Mouse (Mus musculus): ENCODE measurements at regions not wholly inside any gene's neighbourhood (a gene's known extent, or its start where the extent isn't known, plus 50 kb on each side); places are given as distances from the start of the nearest gene placed in this dataset.

DNA sequence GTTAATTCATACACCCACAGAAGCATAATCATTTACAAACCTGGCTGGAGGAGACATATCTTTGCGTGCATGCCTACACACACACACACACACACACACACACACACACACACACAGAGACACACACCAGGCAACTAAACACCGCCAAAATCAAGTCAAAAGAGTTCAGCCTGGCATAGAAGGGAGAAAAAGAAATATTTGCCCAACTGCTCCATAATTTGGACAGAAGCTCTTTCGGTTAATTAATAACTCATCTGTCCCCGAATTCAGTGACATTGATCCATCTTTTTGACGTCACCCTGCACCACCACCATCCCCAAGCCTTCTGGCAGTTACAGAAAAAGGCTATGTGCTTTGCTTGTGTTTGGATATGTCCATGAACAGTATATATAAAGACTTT is 444.9 kb downstream of the Tshz3 start:
- no peaks in the 10 kb centered on the region for H3K27me3 ChIP-seq (ENCODE audit: control insufficient read depth, insufficient read depth, low read length)
- peak; percentile 97 for DNase-seq (ENCODE audit: extremely low read depth, low read depth, low spot score)
- H3K4me3 ChIP-seq (ENCODE audit: insufficient read depth, low read depth, low read length) = no peak overlapping the region
- peak overlapping the region; percentile 75 for H3K27ac ChIP-seq (replicated peaks; ENCODE audit: insufficient read depth, low read depth, low read length)
- 24% methylated on average over 5 of the region's 5 CpGs for WGBS
- H3K4me1 ChIP-seq (ENCODE audit: control insufficient read depth, insufficient read depth, low read length) = peaks cover 8% of the 10 kb centered on the region; the same call in 1 of the 2 replicates
- TF ChIP-seq CTCF (IDR thresholded peaks at IDR 0.05; ENCODE audit: low read depth, low read length) = no peak
- TF ChIP-seq POLR2A (IDR thresholded peaks at IDR 0.05; ENCODE audit: extremely low read depth, insufficient read depth, low read length) = no peak
- H3K36me3 ChIP-seq (ENCODE audit: control insufficient read depth, insufficient read depth, low read length) = no peaks in the 10 kb centered on the region
- H3K9ac ChIP-seq (ENCODE audit: low read depth, low read length) = no peak overlapping the region
- H3K79me2 ChIP-seq (ENCODE audit: control insufficient read depth, insufficient read depth, low read length) = no peaks in the 10 kb centered on the region

GRCm38 (mm10) chr7:37144303-37144702 is 446.4 kb downstream of the Tshz3 start:
- Histone ChIP-seq H3K9ac (ENCODE audit: low read depth, low read length) (no peak overlapping the region), H3K27ac (replicated peaks; ENCODE audit: insufficient read depth, low read depth, low read length) (no peak overlapping the region), H3K79me2 (ENCODE audit: control insufficient read depth, insufficient read depth, low read length) (no peaks in the 10 kb centered on the region), H3K4me3 (ENCODE audit: insufficient read depth, low read depth, low read length) (no peak overlapping the region), H3K36me3 (ENCODE audit: control insufficient read depth, insufficient read depth, low read length) (no peaks in the 10 kb centered on the region), H3K27me3 (ENCODE audit: control insufficient read depth, insufficient read depth, low read length) (no peaks in the 10 kb centered on the region), H3K4me1 (ENCODE audit: control insufficient read depth, insufficient read depth, low read length) (peaks cover 8% of the 10 kb centered on the region; the same call in 1 of the 2 replicates)
- peak; percentile 50 for DNase-seq (ENCODE audit: extremely low read depth, low read depth, low spot score)
- TF ChIP-seq CTCF (IDR thresholded peaks at IDR 0.05; ENCODE audit: low read depth, low read length) (no peak), POLR2A (IDR thresholded peaks at IDR 0.05; ENCODE audit: extremely low read depth, insufficient read depth, low read length) (no peak)
- WGBS = 52% methylated on average over 6 of the region's 6 CpGs

DNA sequence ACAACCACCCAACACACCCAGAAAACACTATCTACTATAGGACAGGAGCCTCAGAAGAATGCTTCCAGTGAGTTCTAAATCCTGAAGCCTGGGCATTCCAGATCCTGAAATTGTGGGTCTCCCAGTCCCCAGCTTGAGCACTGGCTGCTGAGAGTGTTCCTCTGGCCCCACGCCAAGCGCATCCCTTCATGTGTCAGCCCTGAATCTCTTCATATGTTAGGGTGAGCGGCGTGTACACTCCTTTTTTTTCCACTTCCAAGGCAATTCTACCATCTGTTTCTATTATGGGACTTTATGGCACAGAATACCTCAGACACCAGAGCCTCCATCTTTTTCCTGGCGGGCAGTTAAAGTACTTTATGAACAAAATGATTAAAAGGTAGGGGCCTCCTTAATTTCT is 451.8 kb downstream of the Tshz3 start:
- TF ChIP-seq POLR2A (IDR thresholded peaks at IDR 0.05; ENCODE audit: extremely low read depth, insufficient read depth, low read length) = no peak
- no peak for TF ChIP-seq CTCF (IDR thresholded peaks at IDR 0.05; ENCODE audit: low read depth, low read length)
- Histone ChIP-seq H3K4me3 (ENCODE audit: insufficient read depth, low read depth, low read length) (no peak overlapping the region), H3K27me3 (ENCODE audit: control insufficient read depth, insufficient read depth, low read length) (no peaks in the 10 kb centered on the region), H3K27ac (replicated peaks; ENCODE audit: insufficient read depth, low read depth, low read length) (no peak overlapping the region), H3K9ac (ENCODE audit: low read depth, low read length) (no peak overlapping the region), H3K4me1 (ENCODE audit: control insufficient read depth, insufficient read depth, low read length) (no peaks in the 10 kb centered on the region), H3K36me3 (ENCODE audit: control insufficient read depth, insufficient read depth, low read length) (no peaks in the 10 kb centered on the region), H3K79me2 (ENCODE audit: control insufficient read depth, insufficient read depth, low read length) (no peaks in the 10 kb centered on the region)
- DNase-seq (ENCODE audit: extremely low read depth, low read depth, low spot score) = no peak
- 98% methylated on average over 5 of the region's 5 CpGs for WGBS

DNA sequence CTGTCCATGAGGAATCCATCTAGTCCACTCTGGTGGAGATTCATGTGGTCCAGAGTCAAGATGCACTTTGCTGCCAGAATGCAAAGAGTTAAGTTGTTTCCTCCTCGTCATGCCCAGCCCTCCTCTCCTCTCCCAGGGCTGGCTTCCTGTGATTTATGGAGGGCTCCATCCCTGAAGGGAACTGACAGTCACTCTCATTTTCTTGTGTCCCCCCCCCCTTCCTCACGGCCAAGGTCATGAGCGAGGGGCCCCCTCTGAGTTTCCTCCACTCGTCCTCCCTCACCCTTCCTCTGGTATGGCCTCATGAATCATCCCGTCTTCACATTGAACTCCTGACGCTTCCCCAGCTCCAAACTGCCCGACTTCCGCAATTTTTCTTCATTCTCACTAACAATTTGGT is 461.9 kb downstream of the Tshz3 start:
- Histone ChIP-seq H3K27me3 (ENCODE audit: control insufficient read depth, insufficient read depth, low read length) (no peaks in the 10 kb centered on the region), H3K4me3 (ENCODE audit: insufficient read depth, low read depth, low read length) (no peak overlapping the region), H3K36me3 (ENCODE audit: control insufficient read depth, insufficient read depth, low read length) (no peaks in the 10 kb centered on the region), H3K4me1 (ENCODE audit: control insufficient read depth, insufficient read depth, low read length) (no peaks in the 10 kb centered on the region), H3K9ac (ENCODE audit: low read depth, low read length) (no peak overlapping the region), H3K27ac (replicated peaks; ENCODE audit: insufficient read depth, low read depth, low read length) (no peak overlapping the region), H3K79me2 (ENCODE audit: control insufficient read depth, insufficient read depth, low read length) (no peaks in the 10 kb centered on the region)
- TF ChIP-seq CTCF (IDR thresholded peaks at IDR 0.05; ENCODE audit: low read depth, low read length) = no peak
- DNase-seq (ENCODE audit: extremely low read depth, low read depth, low spot score) = no peak
- 64% methylated on average over 8 of the region's 8 CpGs for WGBS

DNA sequence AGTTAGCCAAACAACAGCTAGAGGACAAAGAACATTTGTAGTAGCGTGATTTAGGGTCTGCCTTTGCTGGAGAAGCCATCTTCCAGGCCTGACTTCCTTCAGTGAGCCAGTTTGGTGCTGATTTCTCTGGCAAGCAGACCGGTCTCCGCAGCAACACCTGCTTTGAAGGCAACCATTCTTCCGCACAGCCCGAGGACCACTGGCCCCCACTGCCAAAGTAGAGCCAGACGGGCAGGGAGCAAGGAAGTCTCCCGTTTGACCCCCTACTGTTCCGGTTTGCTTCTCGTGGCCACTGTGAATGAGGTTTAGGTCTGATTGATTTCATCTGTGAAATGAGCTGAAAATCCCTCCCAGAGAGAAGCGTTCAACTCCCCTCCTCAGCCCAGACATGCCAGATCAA is 471.0 kb downstream of the Tshz3 start:
- H3K27me3 ChIP-seq (ENCODE audit: control insufficient read depth, insufficient read depth, low read length) = no peaks in the 10 kb centered on the region
- H3K9ac ChIP-seq (ENCODE audit: low read depth, low read length) = no peak overlapping the region
- no peaks in the 10 kb centered on the region for H3K4me1 ChIP-seq (ENCODE audit: control insufficient read depth, insufficient read depth, low read length)
- WGBS = 91% methylated on average over 10 of the region's 10 CpGs
- no peaks in the 10 kb centered on the region for H3K36me3 ChIP-seq (ENCODE audit: control insufficient read depth, insufficient read depth, low read length)
- H3K4me3 ChIP-seq (ENCODE audit: insufficient read depth, low read depth, low read length) = no peak overlapping the region
- no peak overlapping the region for H3K27ac ChIP-seq (replicated peaks; ENCODE audit: insufficient read depth, low read depth, low read length)
- DNase-seq (ENCODE audit: extremely low read depth, low read depth, low spot score) = no peak
- no peaks in the 10 kb centered on the region for H3K79me2 ChIP-seq (ENCODE audit: control insufficient read depth, insufficient read depth, low read length)
- TF ChIP-seq POLR2A (IDR thresholded peaks at IDR 0.05; ENCODE audit: extremely low read depth, insufficient read depth, low read length) = no peak
- TF ChIP-seq CTCF (IDR thresholded peaks at IDR 0.05; ENCODE audit: low read depth, low read length) = no peak

- DNase-seq (ENCODE audit: extremely low read depth, low read depth, low spot score) = peak; percentile 24
- Histone ChIP-seq H3K9ac (ENCODE audit: low read depth, low read length) (no peak overlapping the region), H3K27ac (replicated peaks; ENCODE audit: insufficient read depth, low read depth, low read length) (no peak overlapping the region), H3K79me2 (ENCODE audit: control insufficient read depth, insufficient read depth, low read length) (no peaks in the 10 kb centered on the region), H3K36me3 (ENCODE audit: control insufficient read depth, insufficient read depth, low read length) (no peaks in the 10 kb centered on the region), H3K4me3 (ENCODE audit: insufficient read depth, low read depth, low read length) (no peak overlapping the region), H3K4me1 (ENCODE audit: control insufficient read depth, insufficient read depth, low read length) (no peaks in the 10 kb centered on the region), H3K27me3 (ENCODE audit: control insufficient read depth, insufficient read depth, low read length) (no peaks in the 10 kb centered on the region)
- WGBS = 89% methylated on average over 3 of the region's 3 CpGs
- TF ChIP-seq CTCF (IDR thresholded peaks at IDR 0.05; ENCODE audit: low read depth, low read length) (no peak), POLR2A (IDR thresholded peaks at IDR 0.05; ENCODE audit: extremely low read depth, insufficient read depth, low read length) (no peak)
Observed at GRCm38 (mm10) chr7:37175746-37176145, 477.8 kb downstream of the Tshz3 start.

Data from liver, adult 2 months (tissue).